Mouse (Mus musculus): Measurements from ENCODE around the gene Phactr2. TPM values are rescaled to one million over a fixed set of nuclear protein-coding genes. Genes with fewer than 3 reads are reported as not detected.

Phactr2 gene
- polyA plus RNA-seq, 1 experiment from 2014 or later = 28.8 TPM

Other genes starting within 250 kb of the Phactr2 start
- 25.6 and 26.4 TPM in 2 replicates for gene Fuca2, start 25.1 kb upstream of the Phactr2 start, polyA plus RNA-seq (2014; fragmentation: Nextera tagmentation; extraction: Ambion mirVana)
- gene Adat2, start 78.5 kb upstream of the Phactr2 start, polyA plus RNA-seq (2014; fragmentation: Nextera tagmentation; extraction: Ambion mirVana) = 4.3 and 4.9 TPM in 2 replicates
- 27.2 and 28.1 TPM in 2 replicates for gene Pex3, start 78.7 kb upstream of the Phactr2 start, polyA plus RNA-seq (2014; fragmentation: Nextera tagmentation; extraction: Ambion mirVana)

Measured in limb, embryonic 11.5 days (tissue).